Mouse (Mus musculus): ENCODE results near the gene Ifi202b.

GRCm38 (mm10) chr1:173977622-173978021 is 4.9 kb downstream of the Ifi202b start:
- TF ChIP-seq CTCF (conservative IDR thresholded peaks at IDR 0.05; ENCODE audit: low read length) (no peak), POU5F1 (IDR thresholded peaks at IDR 0.05; ENCODE audit: borderline replicate concordance, low read length) (no peak), NANOG (IDR thresholded peaks at IDR 0.05; ENCODE audit: borderline replicate concordance, low read length) (no peak)

Measured in E14TG2a.4 (cell line).